Mouse (Mus musculus): ENCODE data around the gene Lrrc1.

Lrrc1 gene

DNA sequence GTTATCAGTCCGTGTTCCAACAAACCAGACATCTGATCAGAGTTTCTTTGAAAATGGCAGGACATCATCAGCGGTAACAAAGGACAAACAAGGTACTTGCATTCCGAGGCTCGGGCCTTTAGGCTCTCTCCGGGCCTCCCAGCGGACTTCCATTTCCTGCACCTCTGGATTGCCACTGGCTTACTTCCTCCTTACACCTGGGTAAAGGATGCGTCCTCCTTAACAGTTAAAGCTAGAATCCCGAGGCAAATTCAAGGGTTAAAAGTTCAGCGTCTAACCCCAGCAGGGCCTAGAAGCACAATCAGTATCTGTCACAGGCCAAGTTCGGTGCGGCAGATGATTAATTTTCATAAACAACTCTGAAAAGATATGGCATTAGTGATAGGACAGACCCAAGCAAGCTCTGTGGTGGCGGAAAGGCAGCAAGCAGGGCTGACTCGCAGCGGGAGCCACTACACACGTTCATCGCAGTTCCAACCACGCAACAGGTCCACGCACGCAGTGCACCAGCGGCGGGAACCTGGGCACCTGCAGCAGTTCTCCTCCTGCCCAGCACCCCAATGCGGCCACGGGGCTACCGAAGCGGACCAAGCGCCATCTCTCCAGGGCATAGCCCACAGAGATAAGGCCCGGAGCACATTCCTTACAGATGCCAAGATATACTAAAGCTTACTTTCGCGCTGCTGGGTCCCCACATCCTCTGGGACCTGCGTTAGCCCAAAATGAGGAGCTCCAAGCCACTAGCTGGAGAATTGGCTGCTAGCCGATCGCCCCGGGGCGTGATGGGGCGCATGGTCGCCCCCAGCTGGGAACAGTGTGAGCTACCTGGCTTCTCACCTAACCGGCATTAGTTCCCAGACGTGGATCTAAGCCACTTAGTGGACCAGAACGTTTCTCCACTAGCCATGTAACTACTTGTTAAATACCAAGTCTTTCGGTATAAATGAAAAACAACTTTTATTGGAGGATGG, 1.0 kb downstream of the Lrrc1 start:
- DNase-seq (ENCODE audit: low read depth, low spot score) = peak; percentile 63

DNA sequence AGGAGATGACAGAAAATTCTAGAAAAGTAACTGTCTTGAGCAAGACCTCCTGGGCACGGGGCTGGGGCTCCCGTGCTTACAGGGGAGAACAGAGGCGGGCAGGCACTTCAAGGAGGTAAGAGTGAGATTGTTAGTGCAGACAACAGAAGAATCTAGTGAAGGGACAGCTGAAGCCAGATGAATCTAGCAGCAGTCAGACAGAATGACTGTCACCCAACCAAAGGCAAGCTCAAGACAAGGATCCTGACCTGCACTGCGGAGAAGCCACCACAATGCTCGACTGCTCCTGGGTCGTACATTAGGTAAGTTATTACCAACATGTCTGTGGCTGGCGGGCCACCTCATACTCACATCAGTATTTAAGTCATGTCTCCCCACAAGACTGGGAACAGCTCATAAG, 3.1 kb downstream of the Lrrc1 start:
- no peak for DNase-seq (ENCODE audit: low read depth, low spot score)

DNA sequence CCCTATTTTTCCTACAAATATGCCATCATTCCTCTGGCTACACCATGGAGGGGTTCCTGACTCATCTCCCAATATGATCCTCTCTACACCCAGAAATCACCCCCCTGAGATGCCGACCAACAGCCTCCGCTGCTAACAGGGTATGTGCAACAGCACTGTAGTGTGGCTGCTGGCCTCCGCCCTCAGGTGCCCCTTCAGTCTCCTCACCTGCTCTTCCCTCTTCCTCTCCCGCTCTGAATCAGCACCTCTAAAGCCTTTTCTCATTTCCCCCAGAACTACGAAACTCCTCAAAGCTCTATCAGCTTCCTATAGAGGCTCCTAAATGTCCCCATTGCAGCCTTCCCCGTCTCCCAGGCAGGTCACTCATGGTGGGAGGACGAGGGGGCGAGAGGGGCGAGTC, 5.4 kb downstream of the Lrrc1 start:
- DNase-seq (ENCODE audit: low read depth, low spot score) = no peak

DNA sequence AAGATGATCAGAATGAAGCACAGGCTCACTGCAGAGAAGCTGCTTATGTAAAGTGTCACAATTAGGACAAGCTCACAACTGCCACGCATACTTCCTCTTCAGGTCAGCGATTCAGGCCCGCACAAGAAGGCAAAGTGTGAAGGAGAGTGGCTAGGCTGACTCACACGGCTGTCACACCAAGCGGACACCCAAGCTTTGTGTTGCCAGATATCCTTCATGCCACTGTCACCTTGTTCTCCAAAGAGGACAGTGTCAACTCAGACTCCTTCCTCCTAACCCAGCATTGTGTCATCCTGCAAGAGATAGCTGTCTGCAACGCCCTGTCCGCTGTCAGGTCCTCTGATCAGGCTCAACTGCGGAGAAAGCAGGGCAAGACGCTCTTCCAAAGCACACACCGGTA, 7.3 kb downstream of the Lrrc1 start:
- no peak for DNase-seq (ENCODE audit: low read depth, low spot score)

DNA sequence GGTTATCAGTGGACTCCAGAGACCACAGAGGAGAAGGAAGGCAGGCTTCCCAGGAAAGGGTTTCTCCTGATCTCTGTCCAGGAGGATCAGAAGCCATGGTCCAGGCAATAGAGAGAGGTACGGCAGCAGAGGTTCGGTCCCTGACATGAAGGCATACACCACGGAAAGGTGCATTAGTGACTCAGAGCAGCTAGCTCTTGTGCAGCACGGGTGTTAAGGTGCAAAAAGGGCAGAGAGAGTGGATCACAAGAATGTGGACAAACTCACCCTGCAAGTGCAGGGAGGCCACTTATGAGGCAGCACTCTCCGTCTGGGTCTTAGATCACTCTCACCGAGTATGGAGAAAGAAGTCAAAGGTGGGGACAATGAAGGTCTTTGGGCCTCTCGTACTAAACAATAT, 7.8 kb downstream of the Lrrc1 start:
- DNase-seq (ENCODE audit: low read depth, low spot score) = no peak

DNA sequence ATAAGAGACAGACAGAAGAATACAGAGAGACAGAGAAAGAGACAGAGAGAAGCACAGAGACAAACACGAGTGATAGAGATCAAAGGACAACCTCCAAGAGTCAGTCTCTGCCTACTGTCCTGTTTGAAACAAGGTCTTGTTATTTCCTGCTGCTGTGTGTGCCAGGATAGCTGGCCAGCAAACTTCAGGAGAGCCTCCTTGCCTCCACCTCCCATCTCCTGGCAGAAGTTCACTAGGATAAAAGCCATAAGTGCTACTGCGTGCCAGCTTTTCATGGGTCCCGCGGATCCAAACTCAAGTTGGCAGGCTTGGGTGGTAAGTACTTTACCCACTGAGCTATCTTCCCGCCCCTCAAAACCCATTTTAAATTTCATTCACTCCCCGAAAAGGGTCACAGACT, 8.4 kb downstream of the Lrrc1 start:
- no peak for DNase-seq (ENCODE audit: low read depth, low spot score)

DNA sequence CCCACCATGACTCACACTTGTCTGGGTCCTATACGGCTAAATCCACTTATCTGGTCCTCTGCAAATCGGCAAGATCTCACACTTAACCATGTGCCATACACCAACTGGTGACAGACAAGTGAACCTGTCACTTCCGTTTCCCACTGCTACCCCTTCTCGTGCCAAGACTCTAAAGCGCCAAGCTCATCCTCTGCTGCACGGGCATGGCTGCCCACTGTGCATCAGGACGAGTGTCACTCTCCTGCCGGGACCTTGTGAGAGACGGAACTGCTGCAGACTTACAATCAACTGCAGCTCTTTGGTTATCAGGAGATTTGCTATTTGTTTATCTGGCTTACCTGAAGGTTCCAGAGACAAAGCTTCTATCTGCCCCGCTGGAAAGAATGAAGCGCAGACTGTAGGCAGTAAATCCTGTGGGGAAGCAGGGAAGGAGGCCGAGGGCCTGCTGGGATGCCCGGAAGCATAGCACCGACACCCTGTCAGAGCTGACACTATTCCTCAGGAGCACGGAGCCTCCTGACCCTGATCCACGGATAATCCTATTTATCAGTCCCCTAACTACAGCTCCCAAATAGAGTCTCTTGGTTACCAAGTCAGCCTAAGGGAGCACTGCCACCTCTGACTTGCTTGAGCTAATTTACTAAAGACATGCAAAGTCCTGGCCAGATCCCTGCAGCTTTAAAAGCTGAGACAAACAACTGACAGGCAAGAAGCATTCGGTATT, 9.5 kb downstream of the Lrrc1 start:
- DNase-seq (ENCODE audit: low read depth, low spot score) = no peak

DNA sequence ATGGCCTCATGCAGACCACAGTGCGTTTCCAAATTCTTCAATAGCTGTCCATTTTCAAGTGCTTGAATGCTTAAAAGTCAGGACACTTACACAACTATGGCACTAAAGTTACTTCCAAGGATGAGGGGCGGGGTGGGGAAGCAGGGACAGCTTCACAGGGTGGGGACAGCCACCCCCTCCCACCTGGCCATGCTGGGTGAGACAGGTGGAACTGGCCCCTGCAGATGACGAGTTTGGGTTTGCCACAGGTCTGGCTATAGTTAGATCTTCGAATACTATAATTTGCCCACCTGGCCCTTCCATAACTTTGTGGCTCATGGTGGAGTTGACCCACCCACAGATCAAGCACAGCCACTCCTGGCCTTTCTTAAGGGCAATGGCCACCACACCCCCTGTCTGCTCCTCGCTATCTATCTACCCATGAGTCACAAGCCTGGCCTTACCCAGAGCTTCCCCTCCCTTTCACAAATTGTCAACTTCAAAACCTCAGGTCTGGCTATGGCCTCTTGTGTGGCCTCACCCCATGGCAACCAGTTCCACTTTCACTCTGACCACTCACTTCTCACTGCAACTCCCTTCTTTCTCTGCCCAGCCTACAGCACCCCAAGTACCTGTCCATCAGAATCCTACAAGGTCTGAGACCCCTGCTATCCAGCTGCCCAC, 16.2 kb downstream of the Lrrc1 start:
- no peak for DNase-seq (ENCODE audit: low read depth, low spot score)

DNA sequence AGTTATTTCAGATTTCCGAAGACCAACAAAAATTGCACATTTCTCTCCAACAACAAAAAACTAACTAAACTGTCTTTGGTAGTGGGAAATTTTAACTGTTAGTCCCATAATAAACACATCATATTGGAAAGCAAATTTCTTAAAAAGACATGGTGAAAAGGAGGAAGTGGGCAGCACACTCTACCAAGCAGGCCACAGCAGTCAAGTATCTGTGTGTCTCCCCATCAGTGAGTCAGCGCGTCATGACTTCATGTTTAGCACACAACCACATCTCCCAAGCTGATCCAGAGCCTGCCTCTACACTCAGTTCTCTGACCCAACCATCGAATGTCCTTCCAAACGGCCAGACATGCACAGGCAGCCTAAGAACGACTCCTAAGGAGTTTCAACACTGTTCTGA, 17.5 kb downstream of the Lrrc1 start:
- DNase-seq (ENCODE audit: low read depth, low spot score) = no peak

DNA sequence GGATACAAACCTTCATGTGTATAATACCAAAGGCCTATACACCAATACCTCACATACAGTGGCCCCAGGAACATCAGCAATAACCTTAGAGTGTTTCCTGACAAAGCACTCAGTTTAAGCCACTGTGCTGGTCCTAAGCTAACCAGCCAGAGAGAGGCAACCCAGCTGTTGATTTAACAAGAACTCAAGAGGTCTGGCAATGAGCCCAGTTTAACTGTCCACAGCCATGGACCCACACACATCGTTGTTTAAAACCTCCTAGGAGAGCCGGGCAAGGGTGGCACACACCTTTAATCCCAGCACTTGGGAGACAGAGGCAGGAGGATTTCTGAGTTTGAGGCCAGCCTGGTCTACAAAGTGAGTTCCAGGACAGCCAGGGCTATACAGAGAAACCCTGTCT, 18.0 kb downstream of the Lrrc1 start:
- DNase-seq (ENCODE audit: low read depth, low spot score) = no peak

DNA sequence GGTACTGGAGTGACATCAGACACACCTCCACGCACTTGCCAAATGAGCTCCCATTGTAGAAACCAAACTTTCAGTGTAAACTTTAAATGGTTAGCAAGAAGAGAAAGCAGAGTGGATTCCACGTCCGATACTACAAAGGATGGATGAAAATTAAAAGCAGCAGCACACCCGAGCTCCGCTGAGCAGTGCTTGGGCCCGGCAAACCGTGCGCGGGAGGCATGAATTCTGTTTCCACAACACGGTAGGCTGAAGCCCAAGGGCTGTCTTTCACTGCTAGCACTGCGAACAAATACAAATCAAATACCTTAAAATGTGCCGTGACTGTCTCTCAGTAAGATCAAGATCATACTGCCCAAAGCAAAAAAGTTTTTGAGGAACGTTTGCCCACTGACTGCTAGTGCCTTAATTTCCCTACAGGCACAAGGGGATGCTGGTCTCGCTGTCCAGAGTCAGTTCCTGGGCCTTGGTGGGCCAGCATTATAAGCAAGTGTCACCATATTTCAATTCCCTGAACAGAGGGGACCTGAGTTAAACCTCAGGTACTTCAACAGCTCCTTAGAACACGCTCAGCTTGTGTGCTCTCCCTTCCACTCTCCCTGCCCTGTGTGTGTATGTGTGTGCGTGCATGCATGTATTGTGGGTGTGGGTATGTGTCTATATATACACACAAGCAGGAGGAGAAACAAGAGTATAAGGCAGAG, 18.9 kb downstream of the Lrrc1 start:
- DNase-seq (ENCODE audit: low read depth, low spot score) = no peak

DNA sequence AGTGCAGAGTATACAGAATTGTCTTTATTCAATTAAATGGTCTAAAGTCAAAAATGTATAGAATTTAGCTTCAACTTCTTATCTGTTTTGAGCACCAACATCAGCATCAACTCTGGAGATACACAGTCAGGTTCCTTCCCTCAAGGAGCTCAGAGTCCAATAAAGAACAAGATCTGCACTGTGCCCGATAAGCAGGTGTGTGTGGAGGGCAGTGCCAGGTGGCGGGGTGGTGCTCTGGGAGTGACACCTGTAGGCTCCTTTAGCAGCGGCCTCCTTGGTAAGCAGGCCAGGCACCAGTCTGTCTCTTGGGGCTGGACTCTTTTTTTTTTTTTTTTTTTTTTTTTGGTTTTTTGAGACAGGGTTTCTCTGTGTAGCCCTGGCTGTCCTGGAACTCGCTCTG, 20.9 kb downstream of the Lrrc1 start:
- DNase-seq (ENCODE audit: low read depth, low spot score) = no peak

DNA sequence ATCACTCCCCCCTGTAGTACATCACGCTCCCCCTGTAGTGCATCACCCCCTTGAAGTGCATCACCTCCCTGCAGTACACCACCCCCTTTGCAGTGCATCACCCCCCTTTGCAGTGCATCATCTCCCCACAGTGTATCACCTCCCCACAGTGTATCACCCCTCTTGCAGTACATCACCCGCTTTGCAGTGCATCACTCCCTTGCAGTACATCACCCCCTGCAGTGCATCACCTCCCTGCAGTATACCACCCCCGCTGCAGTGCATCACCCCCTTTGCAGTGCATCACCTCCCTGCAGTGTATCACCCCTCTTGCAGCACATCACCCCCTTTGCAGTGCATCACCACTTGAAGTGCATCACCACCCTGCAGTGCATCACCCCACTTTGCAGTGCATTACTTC, 22.2 kb downstream of the Lrrc1 start:
- DNase-seq (ENCODE audit: low read depth, low spot score) = no peak

DNA sequence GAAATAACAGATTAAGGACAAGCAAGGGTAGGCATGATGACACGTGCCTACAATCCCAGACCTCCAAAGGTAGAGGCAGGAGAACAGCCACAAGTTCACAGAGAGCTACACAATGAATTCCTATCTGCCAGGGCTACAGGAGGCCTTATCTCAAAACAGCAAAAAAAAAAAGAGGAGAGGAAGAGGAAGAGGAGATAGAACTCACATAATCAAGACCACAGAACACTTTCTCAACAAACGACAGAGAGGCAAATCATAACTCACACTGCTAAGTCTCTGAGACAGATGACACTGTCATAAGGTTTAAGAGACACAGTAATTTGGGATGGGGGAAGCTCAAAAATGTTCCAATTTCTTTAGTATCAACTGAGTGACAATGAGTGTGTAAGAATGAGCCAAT, 25.5 kb downstream of the Lrrc1 start:
- DNase-seq (ENCODE audit: low read depth, low spot score) = no peak

DNA sequence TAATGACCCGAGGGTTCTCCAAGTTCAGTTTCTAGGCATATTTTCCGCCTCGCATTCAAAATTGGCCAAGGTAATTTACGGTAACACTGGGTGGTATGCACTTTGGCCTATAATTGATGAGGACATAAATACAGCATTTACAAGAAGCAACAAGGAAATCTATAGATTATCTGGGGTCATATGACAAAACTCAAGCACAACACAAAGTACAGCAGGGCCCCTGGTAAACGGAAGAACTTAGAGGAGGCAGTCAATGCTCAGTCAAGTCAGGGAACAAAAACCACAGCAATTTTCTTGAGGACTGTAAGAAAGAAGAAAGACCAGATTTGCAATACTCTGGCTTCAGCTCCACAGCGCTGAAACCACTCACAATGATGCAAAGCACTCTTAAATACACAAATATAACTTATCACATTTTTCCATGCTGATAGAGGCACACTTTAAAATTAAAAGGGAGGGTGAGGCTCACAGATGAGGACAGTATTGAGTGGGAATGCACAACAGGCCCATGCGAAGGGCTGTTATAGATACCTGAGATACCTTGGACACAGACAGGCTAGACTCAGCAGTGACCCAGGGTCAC, 27.8 kb downstream of the Lrrc1 start:
- DNase-seq (ENCODE audit: low read depth, low spot score) = no peak

DNA sequence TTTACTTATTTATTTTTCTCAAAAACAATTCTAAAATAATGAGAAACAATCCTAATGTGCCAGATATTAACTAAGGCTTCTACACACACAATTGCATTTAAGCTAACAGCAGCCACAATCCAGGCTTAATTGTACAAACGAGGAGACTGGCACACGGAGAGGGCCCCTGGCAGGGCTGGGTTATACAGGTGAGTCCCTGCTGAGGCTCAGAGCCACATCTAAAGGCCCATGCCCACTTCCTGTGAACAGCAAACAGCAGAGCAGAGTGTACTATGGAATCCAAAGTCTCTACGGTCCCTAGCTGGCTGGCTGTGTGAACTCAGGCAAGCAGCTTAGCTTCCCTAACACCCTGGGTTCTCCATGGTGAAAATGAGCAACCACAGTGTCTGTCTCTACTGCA, 30.8 kb downstream of the Lrrc1 start:
- DNase-seq (ENCODE audit: low read depth, low spot score) = peak; percentile 74

DNA sequence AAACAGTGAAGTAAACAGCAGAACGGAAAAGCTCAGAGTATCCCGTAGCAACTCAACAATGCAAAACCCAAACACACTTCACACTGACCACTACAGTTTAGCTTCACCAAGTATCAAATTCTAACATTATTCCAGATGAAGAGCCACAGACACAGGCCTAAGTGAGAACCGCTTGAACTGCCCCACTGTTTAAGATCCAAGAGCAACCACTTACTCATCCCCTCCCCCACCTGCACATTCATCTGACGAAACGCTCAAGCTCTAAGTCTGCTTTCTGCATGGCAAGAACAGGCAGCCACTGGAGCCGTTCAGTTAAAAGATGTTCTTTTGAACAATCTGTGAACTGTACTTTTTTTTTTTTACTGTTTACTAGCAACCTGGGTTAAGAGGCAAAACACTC, 32.5 kb downstream of the Lrrc1 start:
- no peak for DNase-seq (ENCODE audit: low read depth, low spot score)

DNA sequence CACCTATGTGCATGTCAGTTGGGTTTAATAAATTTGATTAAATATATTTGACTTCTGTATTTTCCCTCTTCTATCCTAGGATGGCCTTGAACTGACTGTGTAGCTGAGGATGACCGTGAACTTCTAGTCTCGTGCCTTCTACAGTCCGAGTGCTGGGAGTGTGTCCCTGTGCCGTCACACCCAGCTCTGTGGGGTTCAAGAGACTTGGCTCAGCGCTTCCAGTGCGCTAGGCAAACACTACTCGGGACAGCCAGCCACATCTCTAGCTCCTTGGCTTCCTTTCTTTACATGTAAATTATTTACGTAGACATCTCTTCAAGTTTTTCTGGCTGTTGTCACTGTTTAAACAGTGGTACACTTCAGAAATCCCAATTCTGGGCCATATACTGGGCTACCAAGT, 34.1 kb downstream of the Lrrc1 start:
- DNase-seq (ENCODE audit: low read depth, low spot score) = no peak

DNA sequence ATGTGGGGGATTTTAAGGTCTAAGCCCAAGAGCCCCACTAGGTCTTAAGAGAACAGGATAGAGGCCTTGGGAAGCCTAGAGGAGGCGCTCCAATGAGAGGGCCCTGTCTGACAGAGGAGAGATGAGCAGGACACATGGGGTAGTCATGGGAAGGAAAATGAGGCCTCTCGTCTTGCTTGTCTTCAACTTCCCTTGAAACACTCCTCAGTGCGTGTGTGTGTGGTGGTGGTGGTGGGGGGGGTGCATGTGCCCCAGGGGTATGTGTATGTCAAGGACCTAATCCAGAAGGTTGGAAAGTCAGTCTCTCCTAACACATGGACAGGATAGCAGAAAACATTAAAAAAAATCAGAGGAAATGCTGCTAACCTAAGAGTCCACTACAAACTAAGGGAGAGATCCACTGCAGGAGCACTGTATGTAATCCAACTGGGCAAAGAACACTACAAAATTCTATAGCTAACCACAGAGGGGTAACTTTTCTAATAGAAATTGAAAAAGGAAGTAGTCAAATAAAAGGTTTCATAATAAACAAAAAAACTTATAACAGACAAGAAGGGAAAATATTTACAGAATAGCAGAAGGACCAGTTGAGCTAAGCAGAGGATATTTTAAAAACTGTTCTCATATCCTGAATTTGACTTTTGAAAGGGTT, 36.8 kb downstream of the Lrrc1 start:
- no peak for DNase-seq (ENCODE audit: low read depth, low spot score)

DNA sequence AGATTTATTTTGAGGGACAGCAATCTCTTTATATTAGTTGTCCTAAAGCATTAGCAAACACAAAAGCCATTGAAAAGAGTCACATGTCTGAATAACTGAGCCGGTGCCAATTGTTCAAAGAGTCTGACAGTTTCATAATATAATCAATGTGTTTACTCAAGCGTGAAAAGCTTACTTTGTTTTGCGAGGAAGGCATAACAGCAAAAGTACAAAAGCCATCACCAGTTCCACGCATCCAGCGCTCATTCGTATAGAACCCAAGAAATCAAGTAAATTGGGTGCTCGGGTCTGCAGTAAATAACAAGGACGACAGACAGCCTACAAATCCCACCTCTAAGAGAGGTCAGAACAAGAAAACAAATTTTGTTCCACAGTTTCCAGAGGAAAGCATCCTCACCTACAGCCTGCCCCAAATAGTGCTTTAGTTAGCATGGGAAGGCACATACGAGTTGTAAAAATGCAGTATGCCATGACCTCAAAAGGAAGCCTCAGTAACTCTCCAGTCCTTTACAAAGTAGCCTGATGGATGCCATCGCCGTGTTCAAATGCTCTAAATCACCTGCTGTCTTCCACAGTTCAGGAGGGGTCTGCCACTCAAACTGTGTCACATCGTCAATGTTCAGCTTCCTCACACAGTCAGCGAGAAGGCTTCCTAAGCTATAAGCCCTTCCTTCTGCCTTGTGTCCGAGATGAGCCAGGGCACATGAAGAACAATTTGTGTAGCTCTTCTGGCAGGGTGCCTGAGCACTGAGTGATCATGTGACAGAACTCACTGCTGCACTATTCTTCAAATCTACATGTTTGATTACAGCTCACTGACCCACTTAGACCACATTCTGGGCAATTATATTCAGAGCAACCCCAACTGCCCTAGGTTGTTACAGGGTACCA, 41.9 kb downstream of the Lrrc1 start:
- DNase-seq (ENCODE audit: low read depth, low spot score) = no peak
